Mouse (Mus musculus): Measurements from ENCODE around the gene 1810009A15Rik. TPM values are rescaled to one million over a fixed set of nuclear protein-coding genes. Genes with fewer than 3 reads are reported as not detected.
"Not testable (repeated sequence)": the region's sequence is repeated elsewhere in the genome, so short reads cannot be mapped to it uniquely, and the experiment has no call there.

The 1810009A15Rik gene
- 10 to 100 TPM; 44.6 to 47.1 TPM for total RNA-seq (2021)
- long read RNA-seq, experiment 1, transcript 1810009A15Rik-201 (4 exons, 806 nt), result major isoform, 7 of 10 reads
- long read RNA-seq, experiment 1, partial matches to known transcripts, result 0 of 10 reads
- long read RNA-seq, experiment 1, other reads (novel, unspliced or antisense), result 0 of 10 reads
- long read RNA-seq, experiment 2, transcript 1810009A15Rik-201 (4 exons, 806 nt), result major isoform, 52 of 62 reads
- long read RNA-seq, experiment 2, transcript 1810009A15Rik-202 (5 exons, 500 nt), result minor isoform, 6 of 62 reads
- long read RNA-seq, experiment 2, partial matches to known transcripts, result 0 of 62 reads
- long read RNA-seq, experiment 2, other reads (novel, unspliced or antisense), result 0 of 62 reads

DNA sequence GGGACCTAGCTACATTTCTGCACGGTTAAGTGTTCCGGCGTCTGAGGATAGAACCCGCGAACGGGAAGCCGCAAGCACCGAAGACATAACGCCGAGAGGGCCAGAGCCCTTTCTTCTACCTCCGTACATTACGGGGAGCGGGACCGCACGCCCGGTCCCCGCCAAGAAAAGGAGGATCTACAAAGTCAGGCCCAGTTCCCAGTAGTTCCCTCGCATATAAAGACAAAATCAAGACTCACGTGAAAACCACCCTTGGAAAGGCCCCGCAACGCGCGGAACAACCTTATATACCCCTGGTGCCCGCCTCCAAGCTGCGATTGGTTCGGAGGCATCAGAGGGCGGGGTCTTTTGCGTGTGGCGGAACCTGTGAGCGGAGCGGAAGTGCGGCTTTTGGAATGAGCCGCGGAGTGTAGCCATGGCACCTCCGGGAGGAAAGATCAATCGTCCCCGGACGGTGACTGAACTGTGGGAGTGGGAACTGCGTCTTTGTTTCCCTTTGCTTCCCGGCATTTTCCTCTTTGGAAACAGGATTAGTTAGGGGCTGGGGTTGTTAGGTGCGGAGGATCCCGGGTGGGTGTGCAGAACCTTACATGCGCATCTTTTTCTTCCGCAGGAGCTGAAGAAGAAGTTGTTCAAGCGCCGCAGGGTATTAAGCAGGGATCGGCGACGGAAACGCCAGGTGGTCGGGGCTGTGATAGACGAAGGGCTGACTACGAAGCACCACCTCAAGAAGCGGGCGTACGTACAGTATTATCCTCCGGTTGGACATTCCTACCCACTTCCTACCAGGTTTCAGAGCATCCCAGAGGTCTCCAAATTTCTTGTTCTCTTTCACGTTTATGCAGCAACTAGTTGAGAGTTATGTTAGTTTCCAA, at the start of gene 1810009A15Rik, which contains the start of gene Gm49416:
Gene 1810009A15Rik, plus strand, starts transcription at position 343 of the 875 bp plus-strand sequence.
Gene Gm49416, plus strand, starts transcription at position 416 of the 875 bp plus-strand sequence.
- peak; percentile 89 to 92 for DNase-seq (ENCODE audit: low spot score in 2 of 2)

DNA sequence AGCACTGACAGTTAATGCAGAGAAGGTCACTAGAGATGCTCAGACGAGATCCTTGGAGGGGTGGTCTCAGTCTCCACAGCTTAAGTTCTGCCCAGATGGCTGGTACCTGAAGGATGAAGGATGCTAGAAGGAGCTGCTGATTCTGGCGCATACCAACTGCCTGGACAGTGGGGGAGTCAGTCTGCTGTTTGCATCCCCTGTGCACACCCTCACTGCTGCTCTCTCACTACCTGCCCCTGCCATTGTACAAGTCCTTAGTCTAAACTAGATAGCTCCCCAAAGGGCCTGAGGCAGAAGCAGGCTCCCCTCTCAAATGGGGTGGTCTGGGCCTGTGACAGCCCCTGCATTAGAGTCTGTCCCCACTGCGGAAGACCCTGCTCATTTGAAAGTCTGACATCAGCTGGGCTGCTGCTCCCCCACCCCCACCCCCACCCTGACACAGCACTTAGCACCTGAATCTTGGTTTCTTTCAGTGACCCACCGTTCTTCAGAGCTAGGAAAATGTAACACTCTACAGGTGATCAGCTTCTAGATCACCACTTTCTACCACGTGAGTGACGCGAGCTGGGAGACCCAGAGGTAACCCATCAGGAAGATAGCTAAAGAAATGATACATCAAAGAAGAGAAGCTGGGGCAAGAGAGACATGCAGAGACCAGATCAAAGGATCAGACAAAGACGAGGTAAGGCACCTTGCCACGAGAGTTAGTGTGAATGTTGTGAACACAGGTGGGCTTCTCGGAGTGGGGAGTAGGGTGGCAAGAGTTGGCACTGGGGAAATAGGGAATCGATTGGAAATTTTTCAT, 49.3 kb upstream of the 1810009A15Rik start, which contains the start of gene Gng3:
Gene Gng3, minus strand, starts transcription at position 92 of the 805 bp plus-strand sequence.
- DNase-seq (ENCODE audit: low spot score in 2 of 2), result no peak

DNA sequence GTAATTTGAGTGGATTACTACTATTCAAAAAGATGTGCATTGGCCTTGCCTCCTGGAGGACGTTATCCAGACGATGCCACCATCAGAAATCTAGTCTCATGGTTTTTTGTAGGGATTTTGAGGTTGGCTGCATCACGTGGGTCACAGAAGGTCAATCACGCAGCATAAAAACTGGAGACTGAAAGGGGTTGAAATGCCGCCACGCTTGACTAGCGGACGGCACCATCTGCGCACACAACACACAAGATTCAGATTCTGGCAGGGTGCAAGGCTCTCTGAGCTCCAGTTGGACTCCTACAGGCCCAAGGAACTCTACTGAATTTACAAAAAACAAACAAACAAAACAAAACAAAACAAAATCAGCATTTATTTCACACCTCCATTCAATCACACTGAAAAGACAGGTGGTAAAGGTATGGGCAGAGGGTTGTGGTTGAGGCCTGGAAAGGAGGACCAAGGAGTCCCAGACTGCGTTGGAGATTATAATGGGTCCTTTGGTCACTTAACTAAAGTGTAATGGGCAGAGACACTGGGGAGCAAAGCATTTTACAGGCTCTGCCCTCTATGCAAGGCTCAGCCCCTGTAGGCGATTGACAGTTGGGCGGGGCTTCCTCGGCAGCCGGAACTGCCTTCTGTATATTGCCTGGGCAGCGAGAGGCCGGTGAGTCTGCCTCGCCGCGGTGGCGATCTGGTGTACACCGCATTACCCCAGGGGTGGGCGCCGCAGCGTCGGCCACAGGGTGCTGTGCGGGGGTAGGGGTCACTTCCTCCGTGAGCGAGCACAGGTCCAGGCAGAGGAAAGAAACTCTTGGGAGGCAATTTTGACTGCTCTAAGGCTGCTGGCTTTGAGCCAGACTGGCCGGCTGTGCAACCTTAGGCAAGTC, 48.5 kb upstream of the 1810009A15Rik start:
- peak; percentile 74 to 76 for DNase-seq (ENCODE audit: low spot score in 2 of 2)

DNA sequence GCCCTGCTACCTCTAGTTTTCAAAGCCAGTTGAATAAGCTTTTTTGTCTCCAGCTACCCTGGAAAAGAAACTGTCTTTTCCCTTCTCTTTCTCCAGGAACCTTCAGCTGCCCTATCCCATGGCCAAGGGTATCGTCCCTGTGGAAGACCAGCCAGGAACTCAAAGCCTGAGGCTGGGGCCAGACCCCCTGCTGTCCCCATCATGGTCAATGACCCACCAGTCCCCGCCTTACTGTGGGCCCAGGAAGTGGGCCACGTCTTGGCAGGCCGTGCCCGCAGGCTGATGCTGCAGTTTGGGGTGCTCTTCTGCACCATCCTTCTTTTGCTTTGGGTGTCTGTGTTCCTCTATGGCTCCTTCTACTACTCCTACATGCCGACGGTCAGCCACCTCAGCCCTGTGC, 47.6 kb upstream of the 1810009A15Rik start:
- no peak for DNase-seq (ENCODE audit: low spot score in 2 of 2)

DNA sequence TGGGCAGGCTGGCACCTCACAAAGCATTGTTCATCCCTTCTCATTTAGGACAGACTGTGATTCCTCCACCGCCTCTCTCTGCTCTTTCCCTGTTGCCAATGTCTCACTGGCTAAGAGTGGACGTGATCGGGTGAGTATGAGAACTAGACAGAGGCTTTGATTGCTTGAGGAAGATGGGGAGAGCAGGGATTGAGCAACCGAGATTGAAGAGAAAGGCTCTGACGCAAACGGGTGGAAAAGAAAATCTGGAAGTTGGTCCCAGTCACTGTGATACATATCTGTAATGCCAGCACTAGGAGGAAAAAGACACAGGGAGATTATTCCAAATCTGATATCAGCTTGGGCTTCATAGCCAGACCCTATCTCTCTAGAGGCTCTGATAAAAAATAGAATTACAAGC, 45.7 kb upstream of the 1810009A15Rik start:
- no peak for DNase-seq (ENCODE audit: low spot score in 2 of 2)

DNA sequence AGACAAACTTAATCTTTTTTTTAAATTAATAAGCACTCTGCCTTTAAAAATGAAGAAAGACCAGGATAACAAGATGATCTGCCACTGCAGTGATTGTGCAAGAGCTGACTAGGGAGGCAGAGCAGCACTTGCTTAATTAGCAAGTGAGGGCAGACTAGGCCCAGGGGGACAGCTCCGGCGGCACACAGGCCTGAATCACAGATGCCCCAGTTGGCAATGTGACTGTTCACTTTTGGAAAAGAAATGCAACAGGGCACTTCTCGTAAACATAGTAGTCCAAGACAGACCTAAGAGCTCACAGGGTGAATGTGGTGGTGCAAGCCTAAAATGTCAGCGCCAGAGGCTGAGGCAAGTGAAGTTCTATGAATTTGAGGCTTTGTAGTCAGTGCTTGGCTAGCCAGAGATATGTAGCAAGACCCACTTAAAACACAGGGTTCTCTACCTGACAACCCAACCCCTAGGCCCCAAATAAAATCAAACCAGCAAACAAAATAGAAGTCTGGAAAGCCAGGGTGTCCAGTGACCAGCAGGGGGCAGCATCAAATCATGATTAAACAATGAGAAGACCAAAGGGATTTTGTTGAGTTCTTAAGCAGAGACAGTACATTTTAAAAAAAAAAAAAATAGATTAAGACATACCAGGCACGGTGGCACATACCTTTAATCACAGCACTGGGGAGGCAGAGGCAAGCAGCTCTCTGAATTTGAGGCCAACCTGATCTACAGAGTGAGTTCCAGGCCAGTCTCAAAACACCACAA, 44.1 kb upstream of the 1810009A15Rik start:
- DNase-seq (ENCODE audit: low spot score in 2 of 2), result peak; percentile 70 to 81

DNA sequence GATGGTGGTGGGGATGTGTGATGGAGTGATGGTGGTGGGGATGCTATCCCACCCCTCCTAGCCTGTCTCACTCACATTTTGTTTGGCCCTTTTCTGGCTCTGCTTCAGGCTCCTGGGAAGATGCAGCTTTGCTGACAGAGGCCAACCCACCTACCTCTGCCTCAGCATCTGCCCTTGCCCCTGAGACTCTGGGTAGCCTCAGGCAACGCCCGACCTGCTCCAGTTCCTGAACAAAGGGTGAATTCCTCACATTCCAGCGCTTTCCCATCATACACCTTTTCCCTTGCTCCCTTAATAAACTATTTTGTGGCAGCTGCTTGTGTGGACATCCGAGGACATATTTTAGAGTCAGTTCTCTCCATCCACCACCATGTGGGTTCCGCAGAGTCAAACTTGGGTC, 40.3 kb upstream of the 1810009A15Rik start:
- DNase-seq (ENCODE audit: low spot score in 2 of 2), result no peak

DNA sequence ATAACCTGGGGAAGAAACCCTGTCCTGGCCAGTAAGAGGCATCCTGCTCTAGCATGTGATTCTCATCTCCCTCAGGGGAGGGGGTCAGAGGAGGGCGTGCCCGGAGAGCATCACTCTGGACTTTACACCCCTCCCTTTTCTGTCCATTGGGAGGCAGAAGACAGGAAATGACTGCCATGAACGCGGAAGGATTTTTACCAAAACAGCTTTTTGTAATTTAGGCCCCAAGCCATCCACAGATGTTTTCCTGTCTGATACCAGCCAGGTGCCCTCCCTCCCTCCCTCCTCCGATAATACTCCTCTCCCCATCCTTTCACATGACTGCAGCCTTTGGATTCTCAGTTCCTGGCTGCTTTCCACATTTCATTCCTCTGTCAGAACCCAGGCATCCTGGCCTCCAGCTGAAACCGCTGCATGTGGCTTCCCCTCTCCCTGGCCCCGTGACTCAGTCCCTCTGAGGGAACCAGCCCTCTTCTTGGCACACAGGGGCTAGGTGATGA, 38.2 kb upstream of the 1810009A15Rik start, which contains the start of gene Lrrn4cl:
Gene Lrrn4cl, plus strand, starts transcription at position 367 of the 500 bp plus-strand sequence.
- DNase-seq (ENCODE audit: low spot score in 2 of 2), result peak in 1 of 2 experiments; percentile 30

DNA sequence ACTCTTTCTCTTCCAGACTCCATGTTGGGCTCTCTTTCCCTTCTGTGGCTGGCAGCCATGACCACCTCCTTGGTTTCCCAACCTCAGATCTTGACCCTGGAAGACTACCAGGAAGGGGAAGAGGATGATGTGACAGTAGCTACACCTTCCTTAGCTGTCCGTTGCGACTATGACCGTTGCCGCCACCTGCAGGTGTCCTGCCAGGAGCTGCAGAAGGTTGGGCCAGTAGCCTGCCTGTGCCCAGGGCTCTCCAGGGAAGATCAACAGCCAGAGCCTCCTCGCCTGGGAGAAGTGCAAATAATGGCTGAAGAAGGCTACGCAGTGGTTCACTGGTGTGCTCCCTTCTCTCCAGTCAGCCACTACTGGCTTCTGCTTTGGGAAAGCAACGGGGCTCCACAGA, 37.0 kb upstream of the 1810009A15Rik start:
- DNase-seq (ENCODE audit: low spot score in 2 of 2), result no peak

DNA sequence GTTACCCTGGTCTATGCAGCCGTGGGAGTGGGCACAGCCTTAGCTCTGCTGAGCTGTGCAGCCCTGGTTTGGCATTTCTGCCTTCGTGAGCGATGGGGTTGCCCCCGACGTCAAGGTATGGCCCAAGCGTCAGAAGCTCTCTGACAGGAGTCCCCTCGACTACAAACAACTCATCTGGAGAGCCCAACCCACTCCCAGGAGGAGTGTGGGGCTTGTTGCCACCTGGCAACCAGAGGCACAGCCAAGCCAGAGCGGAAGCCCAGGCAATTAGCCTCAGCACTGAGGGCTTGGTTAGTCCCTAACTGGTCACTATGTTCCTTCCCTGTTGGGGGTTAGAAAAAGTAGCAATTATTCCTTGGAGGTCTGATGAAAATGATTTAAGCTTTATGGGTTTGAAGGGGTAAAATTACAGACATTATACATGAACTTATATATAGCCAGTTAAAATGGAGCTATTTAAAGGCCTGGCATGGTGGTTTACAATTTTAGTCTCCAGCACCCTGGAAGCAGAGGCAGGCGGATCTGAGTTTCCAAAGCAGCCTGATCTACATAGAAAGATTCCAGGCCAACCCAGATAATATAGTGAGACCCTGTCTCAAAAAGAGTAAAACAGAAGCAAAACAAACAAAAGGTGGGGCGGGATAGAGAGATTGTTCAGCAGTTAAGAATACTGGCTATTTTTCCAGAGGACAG, 36.3 kb upstream of the 1810009A15Rik start:
- no peak for DNase-seq (ENCODE audit: low spot score in 2 of 2)

DNA sequence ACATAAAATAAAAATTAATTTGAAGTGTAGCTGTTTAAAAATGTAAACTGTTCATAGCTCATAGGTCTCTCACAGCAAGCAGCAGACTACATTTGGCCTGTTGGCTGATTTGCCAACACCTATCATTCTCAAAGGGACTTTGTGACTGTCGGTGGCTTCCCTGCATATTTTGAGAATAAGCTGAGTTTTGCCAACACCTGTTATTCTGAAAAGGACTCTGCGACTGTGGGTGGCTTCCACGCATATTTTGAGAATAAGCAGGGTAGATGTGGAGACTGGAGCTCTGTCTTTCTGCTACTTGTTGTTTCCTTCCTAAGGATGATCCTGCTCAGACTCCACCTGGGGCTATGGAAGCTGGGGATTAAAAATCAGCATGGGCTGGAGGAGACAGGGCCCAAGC, 35.5 kb upstream of the 1810009A15Rik start:
- DNase-seq (ENCODE audit: low spot score in 2 of 2), result no peak

DNA sequence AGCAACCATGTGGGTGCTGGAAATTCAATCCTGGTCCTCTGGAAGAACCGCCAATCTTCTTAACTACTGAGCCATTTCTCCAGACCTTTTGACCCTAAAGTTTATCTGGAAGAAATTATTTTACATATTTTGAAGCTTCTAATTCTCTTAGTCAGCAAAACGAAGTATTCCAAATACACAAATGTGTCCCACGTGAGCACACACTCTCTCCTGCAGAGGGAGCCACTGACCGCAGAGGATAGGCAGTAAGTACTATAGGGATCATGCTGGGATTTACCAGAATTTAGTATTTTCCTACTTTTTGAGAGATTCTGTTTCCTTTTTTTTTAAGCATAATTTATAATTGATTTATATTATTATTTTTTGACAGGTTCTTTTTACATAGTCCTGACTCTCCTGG, 31.0 kb upstream of the 1810009A15Rik start:
- DNase-seq (ENCODE audit: low spot score in 2 of 2), result no peak

DNA sequence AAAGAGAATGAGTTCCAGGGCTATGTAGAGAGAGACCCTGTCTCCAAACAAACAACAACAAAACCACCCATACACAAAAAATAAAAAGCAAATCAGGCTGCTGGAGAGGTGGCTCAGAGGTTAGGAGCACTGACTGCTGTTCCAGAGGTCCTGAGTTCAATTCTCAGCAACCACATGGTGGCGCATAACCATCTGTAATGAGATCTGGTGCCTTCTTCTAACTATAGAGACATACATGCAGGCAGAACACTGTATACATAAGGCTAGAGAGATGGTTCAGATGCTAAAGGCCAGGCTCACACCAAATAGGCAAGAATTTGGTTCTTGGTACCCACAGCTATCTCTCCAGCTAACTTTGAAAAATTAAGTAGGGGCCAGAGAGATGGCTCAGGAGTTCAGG, 29.6 kb upstream of the 1810009A15Rik start:
- DNase-seq (ENCODE audit: low spot score in 2 of 2), result no peak

DNA sequence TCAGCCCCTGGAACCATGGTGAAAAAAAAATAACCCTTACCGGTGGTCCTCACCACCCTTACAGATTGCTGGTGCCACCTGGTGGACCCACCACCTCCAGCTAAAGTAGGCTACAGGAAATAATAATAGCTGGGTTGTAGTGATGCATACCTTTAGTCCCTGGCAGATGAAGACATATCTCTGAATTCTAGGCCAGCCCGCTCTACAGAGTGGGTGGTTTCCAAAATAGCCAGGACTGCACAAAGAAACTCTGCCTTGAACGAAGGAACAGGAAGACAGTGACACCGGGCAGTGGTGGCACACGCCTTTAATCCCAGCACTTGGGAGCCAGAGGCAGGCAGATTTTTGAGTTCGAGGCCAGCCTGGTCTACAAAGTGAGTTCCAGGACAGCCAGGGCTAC, 24.4 kb upstream of the 1810009A15Rik start:
- DNase-seq (ENCODE audit: low spot score in 2 of 2), result no peak

DNA sequence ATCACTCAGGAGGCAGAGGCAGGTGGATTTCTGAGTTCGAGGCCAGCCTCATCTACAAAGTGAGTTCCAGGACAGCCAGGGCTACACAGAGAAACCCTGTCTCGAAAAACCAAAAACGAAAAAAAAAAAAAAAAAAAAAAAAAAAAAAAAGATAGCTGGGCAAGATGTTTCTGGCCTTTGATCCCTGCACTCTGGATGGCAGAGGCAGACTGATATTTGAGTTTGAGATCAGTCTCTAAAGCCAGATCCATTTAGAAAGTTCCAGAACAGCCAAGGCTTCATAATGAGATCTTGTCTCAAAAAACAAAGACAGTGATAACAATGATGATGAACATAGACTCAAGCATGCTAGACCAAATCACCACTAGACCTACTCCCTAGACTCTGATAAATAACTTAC, 18.3 kb upstream of the 1810009A15Rik start:
- DNase-seq (ENCODE audit: low spot score in 2 of 2), result not testable (repeated sequence)

DNA sequence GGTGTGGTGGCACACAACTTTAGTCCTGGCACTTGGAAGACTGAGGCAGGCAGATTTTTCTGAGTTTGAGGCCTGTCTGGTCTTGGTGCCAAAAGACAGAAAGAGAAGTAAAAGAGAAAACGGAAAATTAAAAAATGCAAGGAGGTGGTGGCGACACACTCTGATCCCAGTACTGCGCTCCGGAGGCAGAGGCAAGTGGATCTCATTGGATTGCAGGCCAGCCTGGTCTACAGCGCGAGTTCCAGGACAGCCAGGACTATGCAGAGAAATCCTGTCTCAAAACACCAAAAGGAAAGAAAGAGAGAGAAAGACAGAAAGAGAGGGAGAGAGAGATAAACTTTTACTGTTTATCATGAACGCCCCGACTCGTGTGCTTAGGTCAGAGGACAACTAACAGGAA, 17.8 kb upstream of the 1810009A15Rik start:
- DNase-seq (ENCODE audit: low spot score in 2 of 2), result no peak

DNA sequence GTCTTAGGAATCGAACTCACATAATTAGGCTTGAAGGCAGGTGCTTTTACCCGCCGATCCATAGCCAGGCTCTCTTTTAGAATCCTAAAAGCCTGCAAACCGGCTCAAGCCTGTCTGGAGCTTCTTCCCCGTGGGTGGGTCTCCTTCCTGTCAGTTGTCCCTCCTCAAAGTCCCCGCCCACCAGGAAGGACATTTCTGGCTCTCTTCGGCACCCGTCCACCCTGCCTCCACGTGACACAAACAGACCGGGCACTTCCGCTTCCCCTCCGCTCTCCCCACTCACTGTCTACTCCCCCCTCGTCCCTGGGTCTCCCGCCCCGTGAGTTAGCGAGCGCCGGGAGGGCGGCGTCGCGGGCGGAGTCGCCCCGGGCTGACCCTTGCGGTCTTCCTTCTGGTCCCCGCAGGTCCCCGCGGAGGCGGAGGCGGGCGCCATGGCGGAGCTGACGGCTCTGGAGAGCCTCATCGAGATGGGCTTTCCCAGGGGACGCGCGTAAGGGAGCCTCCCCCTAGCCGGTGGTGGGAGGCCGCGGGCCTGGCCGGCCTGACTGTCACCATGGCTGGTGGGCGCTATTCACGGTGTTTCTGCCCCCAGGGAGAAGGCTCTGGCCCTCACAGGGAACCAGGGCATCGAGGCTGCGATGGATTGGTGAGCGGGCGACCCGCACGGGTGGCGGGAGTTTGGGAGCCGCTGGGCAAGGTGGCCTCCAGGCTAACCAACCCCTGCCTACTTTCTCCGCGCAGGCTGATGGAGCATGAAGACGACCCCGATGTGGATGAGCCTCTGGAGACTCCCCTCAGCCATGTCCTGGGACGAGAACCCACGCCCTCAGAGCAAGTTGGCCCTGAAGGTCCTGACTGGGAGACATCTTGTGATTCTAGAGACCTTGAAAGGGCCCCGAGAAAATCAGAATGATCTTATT, 17.1 kb upstream of the 1810009A15Rik start, which contains the start of gene Ubxn1:
Gene Ubxn1, plus strand, starts transcription at position 230 of the 920 bp plus-strand sequence.
- DNase-seq (ENCODE audit: low spot score in 2 of 2), result peak; percentile 95 to 97

All from adrenal gland, adult 18-20 months (tissue).